Mouse (Mus musculus): Measurements from ENCODE around the gene Gale.
A peak's percentile ranks its signal among the peaks of the same experiment; 100 is the strongest.

The Gale gene

GRCm38 (mm10) chr4:135963457-135964193, at the start of gene Gale:
Gale (plus strand) TSS chr4:135963727.
- DNase-seq (ENCODE audit: inconsistent age in 2 of 2, low spot score in 1 of 2), result peak; percentile 95 to 98

DNA sequence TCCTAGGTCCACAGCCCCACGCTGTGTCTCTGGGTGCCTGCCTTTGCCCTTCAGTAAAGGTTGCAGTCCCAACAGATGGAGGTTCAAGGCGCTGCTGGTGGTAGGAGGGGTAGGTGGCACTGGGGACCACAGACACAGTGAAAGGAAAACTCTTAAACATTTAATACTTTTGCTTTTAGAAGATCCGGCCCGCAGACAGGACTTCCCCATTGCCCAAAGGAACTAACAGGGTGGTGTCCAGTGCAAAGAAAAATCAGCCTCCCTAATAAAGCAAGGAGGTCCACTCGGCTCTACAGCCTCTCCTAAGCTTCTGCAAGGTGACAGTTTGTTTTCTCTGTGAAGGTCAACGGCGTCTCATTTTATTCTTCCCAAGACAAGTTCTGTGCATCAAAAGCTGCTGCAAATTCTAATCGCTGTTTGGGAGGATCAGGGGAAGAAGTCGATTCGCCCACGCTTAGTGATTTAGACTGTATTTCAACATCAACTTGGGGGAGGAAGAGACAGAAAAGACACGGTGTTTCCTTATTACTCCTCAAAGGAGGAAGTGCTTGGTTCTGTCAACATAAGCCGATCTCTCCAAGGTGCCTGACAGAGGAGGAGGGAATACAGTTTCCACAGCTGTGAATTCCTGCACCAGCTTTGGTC, 44.8 kb upstream of the Gale start:
- DNase-seq (ENCODE audit: inconsistent age in 2 of 2, low spot score in 1 of 2), result peak in 1 of 2 experiments; percentile 42

DNA sequence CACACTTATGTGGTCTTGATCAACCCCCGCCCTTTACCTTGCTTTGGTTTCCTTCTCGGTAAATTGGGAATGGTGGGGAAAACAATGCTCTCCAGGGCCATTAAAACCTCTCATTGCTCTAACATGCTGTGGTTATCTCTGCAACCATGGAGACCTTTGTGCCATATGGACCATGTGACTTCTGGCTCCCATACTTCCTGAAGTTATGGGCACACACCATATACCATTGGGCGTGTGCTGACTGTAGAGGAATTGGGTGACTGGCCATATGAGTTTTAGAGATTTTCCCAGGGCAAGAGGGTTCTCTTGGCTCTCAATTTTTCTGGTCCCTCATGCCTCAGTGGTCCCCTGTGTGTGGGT, 44.3 kb upstream of the Gale start:
- DNase-seq (ENCODE audit: inconsistent age in 2 of 2, low spot score in 1 of 2), result no peak

- DNase-seq (ENCODE audit: inconsistent age in 2 of 2, low spot score in 1 of 2), result peak; percentile 96 to 99
Observed at GRCm38 (mm10) chr4:135920304-135921241, 43.0 kb upstream of the Gale start, which contains the start of gene Fuca1. Fuca1 (plus strand) TSS chr4:135920735.

- peak; percentile 26 to 74 for DNase-seq (ENCODE audit: inconsistent age in 2 of 2, low spot score in 1 of 2)
Observed at GRCm38 (mm10) chr4:135921257-135922120, 42.0 kb upstream of the Gale start.

DNA sequence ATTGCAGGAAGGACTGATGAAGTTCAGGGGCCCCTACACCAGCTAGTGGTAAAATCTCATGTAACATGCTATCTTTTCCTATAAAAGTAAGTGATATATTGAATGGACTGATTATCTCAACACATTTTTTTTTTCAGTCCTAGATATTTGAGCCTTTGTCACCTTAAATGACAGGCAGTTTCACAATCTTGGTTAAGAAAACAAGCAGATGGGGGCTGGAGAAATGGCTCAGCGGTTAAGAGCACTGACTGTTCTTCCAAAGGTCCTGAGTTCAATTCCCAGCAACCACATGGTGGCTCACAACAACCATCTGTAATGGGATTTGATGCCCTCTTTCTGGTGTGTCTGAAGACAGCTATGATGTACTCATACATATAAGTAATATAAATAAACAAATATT, 41.3 kb upstream of the Gale start:
- DNase-seq (ENCODE audit: inconsistent age in 2 of 2, low spot score in 1 of 2), result no peak

GRCm38 (mm10) chr4:135924418-135924817, 39.1 kb upstream of the Gale start:
- DNase-seq (ENCODE audit: inconsistent age in 2 of 2, low spot score in 1 of 2), result no peak

- no peak for DNase-seq (ENCODE audit: inconsistent age in 2 of 2, low spot score in 1 of 2)
Observed at GRCm38 (mm10) chr4:135925341-135925740, 38.2 kb upstream of the Gale start.

GRCm38 (mm10) chr4:135926195-135926808, 37.2 kb upstream of the Gale start:
- no peak for DNase-seq (ENCODE audit: inconsistent age in 2 of 2, low spot score in 1 of 2)

GRCm38 (mm10) chr4:135926861-135927260, 36.7 kb upstream of the Gale start:
- no peak for DNase-seq (ENCODE audit: inconsistent age in 2 of 2, low spot score in 1 of 2)

- DNase-seq (ENCODE audit: inconsistent age in 2 of 2, low spot score in 1 of 2), result no peak
Observed at GRCm38 (mm10) chr4:135928376-135928775, 35.2 kb upstream of the Gale start.

DNA sequence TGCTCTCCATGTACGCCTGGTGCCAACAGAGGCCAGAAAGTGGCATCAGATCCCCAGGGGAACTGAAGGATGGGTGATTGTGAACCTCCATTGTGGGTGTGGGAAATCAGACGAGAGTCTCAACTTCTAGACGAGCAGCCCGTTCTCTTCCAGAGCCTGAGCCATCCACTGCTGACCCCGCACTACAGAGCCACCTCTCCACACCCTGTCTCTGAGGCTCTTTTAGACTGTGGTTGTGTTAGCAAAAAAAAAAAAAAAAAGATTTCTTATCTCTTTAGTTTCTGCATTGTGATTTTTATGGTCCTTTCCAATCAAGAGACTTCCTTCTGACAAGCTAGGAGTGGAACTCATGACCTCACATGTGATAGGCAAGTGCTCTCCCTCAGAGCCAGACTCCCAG, 34.1 kb upstream of the Gale start:
- no peak for DNase-seq (ENCODE audit: inconsistent age in 2 of 2, low spot score in 1 of 2)

DNA sequence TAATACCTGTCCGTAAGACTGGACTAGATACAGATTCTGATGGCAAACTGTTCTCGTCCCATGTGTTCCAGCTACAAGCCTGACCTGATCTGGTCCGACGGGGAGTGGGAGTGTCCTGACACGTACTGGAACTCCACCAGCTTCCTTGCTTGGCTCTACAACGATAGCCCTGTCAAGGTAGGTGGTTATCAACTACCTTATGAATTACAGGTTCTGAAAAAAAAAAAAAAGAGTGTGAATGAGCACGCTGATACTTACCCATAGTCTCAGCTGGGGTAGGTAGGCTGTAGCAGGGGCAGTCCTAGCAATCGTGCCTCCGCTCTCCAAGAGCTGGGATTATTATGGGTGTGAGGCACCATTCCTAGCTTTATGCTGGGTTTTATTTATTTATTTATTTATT, 33.7 kb upstream of the Gale start:
- no peak for DNase-seq (ENCODE audit: inconsistent age in 2 of 2, low spot score in 1 of 2)

DNA sequence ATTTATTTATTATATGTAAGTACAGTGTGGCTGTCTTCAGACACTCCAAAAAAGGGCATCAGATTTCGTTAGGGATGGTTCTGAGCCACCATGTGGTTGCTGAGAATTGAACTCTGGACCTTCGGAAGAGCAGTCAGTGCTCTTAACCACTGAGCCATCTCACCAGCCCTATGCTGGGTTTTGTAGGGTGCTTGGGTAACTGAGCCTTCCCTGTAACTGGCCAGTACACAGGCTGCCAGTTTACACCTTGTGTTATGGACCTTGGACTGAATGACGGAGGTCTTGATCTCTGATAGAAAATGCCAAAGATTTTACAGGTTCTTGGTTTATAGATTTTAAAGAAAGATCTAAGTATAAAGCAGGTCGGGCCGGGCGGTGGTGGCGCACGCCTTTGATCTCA, 33.3 kb upstream of the Gale start:
- DNase-seq (ENCODE audit: inconsistent age in 2 of 2, low spot score in 1 of 2), result no peak

DNA sequence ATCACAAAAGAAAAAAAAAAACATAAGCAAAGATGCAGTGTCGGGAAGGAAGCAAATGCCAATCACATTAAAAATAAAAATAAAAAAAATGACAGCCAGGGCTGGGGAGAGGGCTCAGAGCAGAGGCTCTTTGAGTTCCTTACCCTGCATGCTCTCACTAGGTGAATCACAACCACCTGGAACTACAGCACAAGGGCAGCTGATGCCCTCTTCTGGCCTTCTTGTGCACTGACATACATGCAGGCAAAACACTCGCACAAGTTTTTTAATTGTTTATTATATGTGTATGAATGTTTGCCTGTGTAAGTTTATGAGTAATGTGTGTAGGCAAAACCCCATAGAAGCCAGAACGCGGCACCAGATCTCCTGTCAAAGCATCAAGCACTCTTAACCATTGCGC, 31.7 kb upstream of the Gale start:
- peak in 1 of 2 experiments; percentile 61 for DNase-seq (ENCODE audit: inconsistent age in 2 of 2, low spot score in 1 of 2)

GRCm38 (mm10) chr4:135934708-135935500, 28.6 kb upstream of the Gale start:
- no peak for DNase-seq (ENCODE audit: inconsistent age in 2 of 2, low spot score in 1 of 2)

DNA sequence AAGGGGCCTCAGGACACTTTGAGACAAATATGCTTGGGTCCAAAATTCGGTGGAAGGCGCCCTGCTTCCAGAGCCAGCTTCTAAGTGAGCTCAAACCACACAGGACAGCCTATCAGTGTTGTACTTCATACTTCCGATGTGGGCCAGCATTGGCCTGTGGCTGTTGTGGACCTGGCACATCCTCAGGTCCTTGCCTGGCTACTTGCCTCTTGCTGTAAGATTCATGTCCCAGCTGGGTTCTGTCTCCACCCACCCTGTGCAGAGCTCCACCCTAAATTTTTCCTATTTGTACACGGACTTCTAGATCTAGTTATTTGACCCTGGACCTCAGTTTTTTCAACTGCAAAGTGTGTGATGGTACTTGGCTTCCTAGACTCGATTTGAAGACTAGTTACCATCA, 28.0 kb upstream of the Gale start:
- DNase-seq (ENCODE audit: inconsistent age in 2 of 2, low spot score in 1 of 2), result peak in 1 of 2 experiments; percentile 45

DNA sequence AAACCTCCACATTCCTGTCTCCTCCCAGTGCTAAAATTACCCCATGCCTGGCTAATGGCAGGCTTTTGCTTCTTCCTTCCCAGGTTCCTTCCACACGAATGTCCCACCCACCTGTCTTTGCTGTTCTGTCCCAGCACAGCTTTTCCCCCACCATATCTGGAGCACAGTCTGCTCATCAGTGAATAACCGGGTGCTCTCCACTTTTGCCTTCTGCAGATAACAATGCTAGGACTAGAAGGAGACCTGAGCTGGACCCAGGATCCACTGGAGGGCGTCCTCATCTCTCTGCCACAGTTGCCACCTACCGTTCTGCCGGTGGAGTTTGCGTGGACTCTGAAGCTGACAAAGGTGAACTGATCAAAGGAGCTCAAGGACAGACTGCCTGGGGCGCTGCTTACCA, 24.7 kb upstream of the Gale start:
- DNase-seq (ENCODE audit: inconsistent age in 2 of 2, low spot score in 1 of 2), result peak in 1 of 2 experiments; percentile 25

DNA sequence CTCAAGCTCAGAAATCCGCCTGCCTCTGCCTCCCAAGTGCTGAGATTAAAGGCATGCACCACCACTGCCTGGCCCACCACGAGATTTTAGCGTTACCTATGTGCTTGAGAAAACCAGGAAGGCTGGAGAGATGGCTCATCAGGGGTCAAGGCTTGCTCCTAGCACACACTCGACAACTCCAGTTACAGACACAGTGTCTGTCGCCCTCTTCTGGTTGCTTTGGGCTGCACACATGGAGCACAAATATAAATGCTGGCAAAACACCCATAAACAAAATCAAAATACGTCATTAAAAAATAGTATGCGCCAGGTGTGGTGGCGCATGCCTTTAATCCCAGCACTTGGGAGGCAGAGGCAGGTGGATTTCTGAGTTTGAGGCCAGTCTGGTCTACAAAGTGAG, 22.5 kb upstream of the Gale start:
- peak in 1 of 2 experiments; percentile 59 for DNase-seq (ENCODE audit: inconsistent age in 2 of 2, low spot score in 1 of 2)
